Mouse (Mus musculus): ENCODE data around the gene Gm28047.
"Not testable (repeated sequence)": the region's sequence is repeated elsewhere in the genome, so short reads cannot be mapped to it uniquely, and the experiment has no call there.

The Gm28047 gene

DNA sequence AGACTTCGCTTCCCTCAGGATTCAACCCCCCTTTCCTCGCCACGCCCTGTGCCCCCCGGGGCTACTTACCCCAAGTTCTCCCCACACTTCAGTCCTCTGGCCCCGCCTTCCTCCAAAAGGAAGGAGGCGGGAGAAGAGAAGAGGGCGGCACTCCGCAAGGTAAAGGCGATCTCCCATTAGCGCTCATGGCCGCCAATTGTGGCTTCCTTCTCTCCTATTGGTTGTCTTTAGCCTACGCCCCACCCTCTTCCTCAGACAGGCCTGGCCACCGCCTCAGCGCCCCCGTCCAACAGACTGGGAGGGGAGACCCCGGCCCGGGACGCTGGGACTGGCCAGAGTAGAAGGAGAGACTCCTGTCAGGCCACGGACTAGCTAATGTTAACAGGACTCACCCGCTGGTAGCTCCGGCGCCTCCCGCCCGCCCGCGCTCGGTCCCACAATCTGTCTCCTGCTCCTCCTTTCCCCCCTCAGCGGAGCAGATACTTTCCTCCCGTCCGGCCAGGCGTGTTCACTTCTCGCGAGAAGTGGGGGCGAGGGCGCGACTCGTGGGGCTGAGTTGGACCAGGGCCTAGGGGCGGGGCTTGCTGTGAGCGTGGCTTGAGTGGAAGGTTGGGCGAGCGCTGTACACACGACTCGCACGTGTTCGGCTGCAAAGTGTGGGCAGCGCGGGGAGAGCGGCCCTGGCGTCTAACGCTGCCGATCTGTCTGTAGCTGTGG, at the start of gene Gm28047, which contains the start of gene Atf7:
Gene Gm28047, minus strand, starts transcription at position 98 of the 717 bp plus-strand sequence.
Gene Atf7, minus strand, starts transcription at position 495 of the 717 bp plus-strand sequence.
- peak; percentile 96 for DNase-seq (ENCODE audit: low read depth, low spot score)

- peak; percentile 72 for DNase-seq (ENCODE audit: low read depth, low spot score)
Measured at GRCm38 (mm10) chr15:102673548-102673947, 48.7 kb upstream of the Gm28047 start.

GRCm38 (mm10) chr15:102672215-102673071, 47.6 kb upstream of the Gm28047 start, which contains the start of gene Atp5g2:
Gene Atp5g2 (minus strand): TSS chr15:102672352.
- DNase-seq (ENCODE audit: low read depth, low spot score): no peak

DNA sequence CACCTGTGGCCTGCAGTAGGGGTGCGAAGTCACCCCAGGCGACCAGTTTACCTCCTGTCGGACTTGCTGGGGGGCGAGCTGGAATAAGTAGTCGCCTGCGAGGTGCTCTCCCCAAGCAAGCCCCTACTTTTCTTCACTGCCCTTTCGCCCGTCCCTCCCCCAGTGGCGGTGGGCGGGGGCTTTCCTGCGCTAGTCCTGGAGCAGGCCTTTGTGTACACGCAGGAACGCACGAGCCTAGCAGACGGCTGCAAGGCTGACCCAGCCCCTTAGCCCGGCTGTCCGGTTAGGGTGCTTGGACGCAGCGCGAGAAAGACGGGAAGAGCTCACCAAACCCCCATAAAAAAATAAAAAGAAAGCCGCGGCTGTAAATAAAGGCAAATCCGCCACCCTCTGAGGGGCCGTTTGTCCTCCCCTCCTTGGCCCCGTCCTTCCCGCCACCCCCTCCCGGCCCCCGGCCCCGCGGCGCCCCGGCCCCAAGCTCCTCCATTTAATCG, 46.9 kb upstream of the Gm28047 start:
- no peak for DNase-seq (ENCODE audit: low read depth, low spot score)

- DNase-seq (ENCODE audit: low read depth, low spot score): peak; percentile 96
Measured at GRCm38 (mm10) chr15:102670767-102671575, 46.1 kb upstream of the Gm28047 start.

GRCm38 (mm10) chr15:102670281-102670680, 45.4 kb upstream of the Gm28047 start:
- no peak for DNase-seq (ENCODE audit: low read depth, low spot score)

DNA sequence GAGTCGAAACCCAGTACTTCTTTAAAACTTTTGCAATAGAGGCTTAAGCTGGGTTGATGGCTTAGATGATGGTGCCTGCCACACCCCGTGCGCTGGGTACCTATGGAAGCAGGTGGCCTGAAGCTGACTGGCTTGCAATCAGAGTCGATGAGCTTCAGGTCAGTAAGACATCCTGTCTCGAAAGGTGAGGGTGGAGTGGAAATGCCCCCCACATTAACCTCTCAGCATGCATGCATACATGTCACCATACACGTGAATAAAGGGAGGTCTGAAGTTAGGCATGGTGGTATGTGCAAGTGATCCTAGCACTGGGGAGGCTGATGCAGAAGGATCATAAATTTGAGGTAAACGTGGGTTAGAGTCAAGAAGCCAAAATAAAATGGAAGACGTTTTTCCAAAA, 44.7 kb upstream of the Gm28047 start:
- DNase-seq (ENCODE audit: low read depth, low spot score): no peak

DNA sequence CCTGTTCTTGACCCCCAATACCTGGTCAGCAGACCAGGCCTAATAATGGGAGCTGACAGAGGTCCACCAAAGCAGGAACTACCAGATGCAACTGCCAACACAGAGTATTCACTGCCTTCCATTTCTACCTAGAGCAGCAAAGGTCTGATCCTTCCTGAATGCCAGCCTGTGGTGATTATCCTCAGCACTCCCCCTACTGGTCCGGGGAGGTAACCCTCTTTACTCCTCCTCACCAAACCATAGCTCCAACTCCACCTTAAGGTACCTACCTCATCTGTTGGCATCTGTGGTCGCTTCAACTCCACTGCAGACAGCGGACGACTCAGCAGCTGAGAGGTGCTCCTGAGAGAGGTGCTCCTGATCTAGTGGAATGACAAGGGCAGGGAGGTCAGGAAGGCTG, 40.6 kb upstream of the Gm28047 start:
- peak; percentile 59 for DNase-seq (ENCODE audit: low read depth, low spot score)

DNA sequence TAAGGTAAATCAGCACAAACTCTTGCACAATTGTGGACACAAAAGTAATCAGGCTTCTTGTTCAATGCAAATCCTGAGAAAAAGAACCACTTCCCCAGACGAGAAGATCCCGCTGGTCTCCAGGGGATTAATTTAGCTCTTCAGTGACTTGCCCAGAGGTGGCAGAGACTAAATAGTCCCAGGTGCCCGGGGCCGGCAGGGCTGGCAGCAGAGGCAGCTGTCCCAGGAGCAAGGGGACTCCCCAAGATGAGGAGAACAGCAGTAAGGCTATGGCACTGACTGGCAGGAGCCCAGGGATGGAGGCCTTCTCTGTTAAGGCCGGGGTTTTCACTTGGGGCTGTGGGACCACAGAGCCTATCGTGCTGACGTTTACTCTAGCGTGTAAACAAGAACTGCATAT, 39.0 kb upstream of the Gm28047 start:
- DNase-seq (ENCODE audit: low read depth, low spot score): no peak

DNA sequence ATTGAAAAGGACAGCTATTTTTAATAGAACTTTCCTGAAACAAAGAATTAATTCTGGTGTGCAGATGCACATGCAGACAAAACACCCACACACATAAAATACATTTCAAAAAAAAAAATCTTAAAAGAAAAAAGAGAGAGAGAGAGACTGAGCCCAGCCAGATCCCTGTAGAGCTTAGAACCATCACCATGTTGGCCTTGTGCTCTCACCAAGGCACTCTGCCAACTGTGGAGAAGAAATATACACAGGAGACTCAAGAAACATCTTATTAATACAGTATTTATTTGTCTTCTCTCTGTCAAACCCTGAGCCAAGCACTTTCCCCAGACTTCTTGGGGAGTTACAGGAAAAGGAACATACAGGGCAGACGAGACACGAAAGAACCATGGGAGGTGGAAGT, 37.7 kb upstream of the Gm28047 start:
- DNase-seq (ENCODE audit: low read depth, low spot score): not testable (repeated sequence)

- DNase-seq (ENCODE audit: low read depth, low spot score): no peak
Measured at GRCm38 (mm10) chr15:102657926-102658381, 33.1 kb upstream of the Gm28047 start.

DNA sequence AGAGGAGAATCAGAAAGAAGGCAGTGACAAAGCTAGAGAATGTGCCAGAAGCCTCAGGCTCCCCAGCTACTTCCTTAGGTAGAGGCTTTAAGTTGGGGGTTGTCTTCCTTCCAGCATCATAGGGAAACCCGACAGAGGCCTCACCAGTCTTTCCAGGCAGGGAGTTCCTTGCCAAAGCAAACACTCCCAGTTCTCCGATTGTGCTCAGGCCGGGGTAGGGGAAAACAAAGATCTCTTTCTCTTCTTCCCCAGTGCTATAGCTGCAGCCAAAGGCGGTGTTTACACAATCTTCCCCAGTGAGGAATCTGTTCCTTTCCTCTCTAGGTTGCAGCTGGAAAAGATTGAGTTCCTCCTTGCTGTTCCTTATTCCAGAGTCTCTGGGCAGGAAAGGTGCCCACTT, 31.8 kb upstream of the Gm28047 start:
- no peak for DNase-seq (ENCODE audit: low read depth, low spot score)

DNA sequence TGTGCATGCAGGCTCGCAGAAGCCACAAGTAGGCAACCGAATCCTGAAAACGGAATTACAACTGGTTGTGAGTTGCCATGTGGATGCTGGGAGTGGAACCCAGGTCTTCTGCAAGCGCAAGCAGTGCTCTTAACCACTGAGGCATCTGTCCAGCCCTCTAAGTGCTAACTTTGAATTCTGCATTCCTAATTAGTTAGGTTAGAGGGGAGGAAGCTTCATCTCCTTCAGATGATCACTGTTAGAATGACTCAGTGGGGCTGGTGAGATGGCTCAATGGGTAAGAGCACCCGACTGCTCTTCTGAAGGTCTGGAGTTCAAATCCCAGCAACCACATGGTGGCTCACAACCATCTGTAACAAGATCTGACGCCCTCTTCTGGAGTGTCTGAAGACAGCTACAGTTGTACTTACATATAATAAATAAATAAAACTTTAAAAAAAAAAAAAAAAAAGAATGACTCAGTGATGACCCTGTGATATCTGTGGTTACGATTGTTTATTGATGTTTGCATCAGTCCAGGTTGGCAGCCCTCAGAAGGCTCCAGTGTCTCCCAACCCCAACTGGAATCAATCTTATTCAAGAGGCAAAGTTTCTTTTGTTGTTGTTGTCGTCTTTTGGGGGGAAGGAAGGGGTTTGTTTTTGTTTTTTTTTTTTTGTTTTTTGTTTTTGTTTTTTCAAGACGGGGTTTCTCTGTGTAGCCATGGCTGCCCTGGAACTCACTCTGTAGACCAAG, 27.2 kb upstream of the Gm28047 start:
- not testable (repeated sequence) for DNase-seq (ENCODE audit: low read depth, low spot score)

GRCm38 (mm10) chr15:102651107-102651506, 26.2 kb upstream of the Gm28047 start:
- no peak for DNase-seq (ENCODE audit: low read depth, low spot score)

DNA sequence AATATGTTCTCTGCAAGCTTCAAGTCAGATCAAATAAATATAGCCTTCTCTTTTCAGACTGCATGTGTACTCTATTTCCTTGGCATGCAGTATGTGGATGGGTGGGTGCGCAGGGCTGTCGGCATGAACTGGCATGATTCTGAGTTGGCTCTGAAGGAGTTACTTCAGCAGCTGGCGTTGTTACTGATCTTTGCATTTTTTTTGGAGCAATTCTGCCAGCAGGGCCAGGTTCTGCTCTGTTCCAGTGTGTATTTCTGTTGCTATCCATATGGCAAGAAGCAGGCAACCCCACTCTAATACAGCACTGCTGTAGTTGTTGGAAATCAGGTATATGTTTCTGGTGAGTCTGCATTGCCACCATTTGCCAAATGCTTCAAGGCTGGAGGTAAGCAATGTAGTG, 10.9 kb upstream of the Gm28047 start:
- DNase-seq (ENCODE audit: low read depth, low spot score): no peak

DNA sequence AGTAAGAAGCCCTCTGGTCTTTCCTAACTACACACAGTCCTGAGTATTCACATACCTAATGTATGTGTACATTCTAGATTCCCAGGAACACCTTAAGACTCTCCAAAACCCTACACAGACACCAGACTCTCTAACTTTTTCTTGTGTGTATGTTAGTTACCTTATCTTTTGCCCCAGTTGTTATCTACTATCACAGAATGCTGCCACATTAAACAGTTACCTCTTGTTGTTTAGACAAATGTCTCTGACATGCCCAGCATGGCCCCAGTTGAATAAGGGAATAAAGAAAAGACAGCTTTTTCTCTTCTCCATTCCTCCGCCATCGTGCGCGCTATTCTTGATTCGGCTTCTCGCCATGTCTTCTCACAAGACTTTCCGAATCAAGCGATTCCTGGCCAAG, 9.8 kb upstream of the Gm28047 start:
- DNase-seq (ENCODE audit: low read depth, low spot score): no peak

DNA sequence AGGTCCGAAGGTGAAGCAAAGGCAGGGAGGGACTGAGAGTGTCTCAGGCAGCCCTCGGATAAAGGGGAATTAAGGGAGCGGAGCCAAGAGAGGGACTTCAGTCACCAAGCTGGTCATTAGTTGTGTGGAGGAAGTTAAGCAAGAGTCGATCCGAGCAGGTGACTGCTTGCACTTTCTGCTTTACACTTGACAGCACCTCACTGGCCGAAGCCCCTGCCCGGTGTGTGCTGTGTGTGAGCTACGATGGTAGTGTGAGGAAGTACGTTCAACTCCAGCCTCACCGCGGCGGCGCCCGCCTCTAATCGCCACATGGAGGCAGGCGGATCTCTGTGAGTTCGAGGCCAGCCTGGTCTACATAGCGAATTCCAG, 804 bp upstream of the Gm28047 start:
- no peak for DNase-seq (ENCODE audit: low read depth, low spot score)

DNA sequence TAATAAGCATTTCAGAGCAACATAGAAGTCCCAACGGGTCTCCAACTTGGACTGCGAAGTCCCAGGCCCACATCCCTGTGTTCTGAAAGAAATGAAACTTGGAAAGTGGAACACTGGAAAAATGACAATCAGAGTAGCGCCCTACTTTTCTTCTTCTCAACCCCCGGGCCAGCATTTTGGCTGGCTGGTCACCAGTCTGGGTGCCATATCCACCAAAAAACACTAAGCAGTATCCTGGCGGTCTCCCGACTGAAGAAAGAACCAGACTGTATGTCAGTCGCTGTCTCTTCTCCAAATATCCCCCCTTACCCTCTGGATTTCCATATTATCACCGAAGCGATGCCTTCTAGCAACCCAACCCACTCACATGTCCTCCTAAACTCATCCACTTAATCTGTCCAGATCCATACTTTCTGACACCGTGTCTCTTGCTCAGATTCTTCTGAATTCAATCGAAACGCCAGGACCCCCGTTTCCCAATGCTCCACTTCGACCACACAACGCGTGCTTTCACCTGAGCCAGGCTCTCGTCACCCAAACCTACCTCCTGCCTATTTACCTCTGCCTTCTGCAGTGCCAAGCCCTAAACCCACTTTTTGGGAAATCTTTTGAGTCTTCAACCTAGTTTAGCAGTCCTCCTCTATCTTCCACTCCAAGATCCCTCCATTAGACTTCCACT, 437 bp downstream of the Gm28047 start:
- no peak for DNase-seq (ENCODE audit: low read depth, low spot score)

DNA sequence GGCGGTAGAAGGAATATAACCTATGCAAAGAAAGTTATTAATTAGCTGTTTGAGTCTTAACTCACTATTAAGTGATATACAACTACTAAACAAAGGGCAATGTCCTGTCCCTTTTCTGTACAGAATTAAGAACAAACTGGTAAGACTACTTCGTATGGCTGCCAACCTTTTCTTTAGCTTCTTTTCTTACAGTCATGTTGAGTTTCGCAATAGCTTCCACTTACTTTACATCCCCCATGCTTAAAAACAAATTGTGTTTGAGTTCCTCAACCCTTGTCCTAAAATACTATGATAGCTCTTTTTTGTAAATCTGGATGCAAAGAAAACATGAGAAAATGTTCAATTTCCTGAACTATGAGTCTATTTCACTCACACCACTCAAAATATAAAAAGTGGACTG, 1.7 kb downstream of the Gm28047 start:
- DNase-seq (ENCODE audit: low read depth, low spot score): no peak

- DNase-seq (ENCODE audit: low read depth, low spot score): no peak
Measured at GRCm38 (mm10) chr15:102622536-102622935, 2.3 kb downstream of the Gm28047 start.

Data from WW6 (cell line).